Mouse (Mus musculus) CH12.LX (cell line): ENCODE measurements around the gene Fasl.

ENCODE experiments used
- BHLHE40 ChIP-seq: IDR thresholded peaks from 2 replicates; pipeline ENCODE4 v1.6.1; 2011; ENCODE audit warnings: mild to moderate bottlenecking, low read depth, low read length, improper control_type of control experiment
- CHD2 ChIP-seq: IDR thresholded peaks from 2 replicates; pipeline ENCODE4 v1.6.1; 2011; ENCODE audit warnings: low read length, improper control_type of control experiment
- CTCF ChIP-seq, 2 experiments: IDR thresholded peaks in 1 of 2; conservative IDR thresholded peaks in 1 of 2; 2 replicates each; pipeline ENCODE4 v1.5.1; 2011 to 2012; ENCODE audit warnings: low read depth in 2 of 2, low read length in 2 of 2, improper control_type of control experiment in 1 of 2, inconsistent platforms in 1 of 2, mild to moderate bottlenecking in 1 of 2, moderate library complexity in 1 of 2
- E2F4 ChIP-seq: IDR thresholded peaks from 2 replicates; pipeline ENCODE4 v1.6.1; 2011; ENCODE audit warnings: low read depth, low read length, improper control_type of control experiment; ENCODE audit not compliant: insufficient replicate concordance
- MXI1 ChIP-seq: IDR thresholded peaks from 2 replicates; pipeline ENCODE4 v1.6.1; 2011; ENCODE audit warnings: mild to moderate bottlenecking, low read depth, low read length, improper control_type of control experiment
- MYC ChIP-seq: IDR thresholded peaks from 2 replicates; pipeline ENCODE4 v1.6.1; 2011; ENCODE audit warnings: low read depth, mild to moderate bottlenecking, improper control_type of control experiment, low read length
- POLR2A ChIP-seq: IDR thresholded peaks from 2 replicates; pipeline ENCODE4 v1.6.1; 2011; ENCODE audit warnings: low read depth, mild to moderate bottlenecking, improper control_type of control experiment, low read length
- RAD21 ChIP-seq: IDR thresholded peaks from 2 replicates; pipeline ENCODE4 v1.6.1; 2011; ENCODE audit warnings: low read depth, mild to moderate bottlenecking, low read length, improper control_type of control experiment, moderate library complexity
- SMC3 ChIP-seq: IDR thresholded peaks from 2 replicates; pipeline ENCODE4 v1.6.1; 2011; ENCODE audit warnings: low read depth, low read length, improper control_type of control experiment
- USF2 ChIP-seq: conservative IDR thresholded peaks from 2 replicates; pipeline ENCODE4 v1.6.1; 2011; ENCODE audit warnings: low read depth, low read length, improper control_type of control experiment
- ZKSCAN1 ChIP-seq: IDR thresholded peaks from 2 replicates; pipeline ENCODE4 v1.6.1; 2012; ENCODE audit warnings: low read depth, inconsistent platforms, low read length, improper control_type of control experiment, borderline replicate concordance
- ZMIZ1 ChIP-seq: IDR thresholded peaks from 2 replicates; pipeline ENCODE4 v1.6.1; 2012; ENCODE audit warnings: low read depth, mild to moderate bottlenecking, inconsistent platforms, low read length, improper control_type of control experiment

- TF ChIP-seq RAD21, result no peak
- no peak for TF ChIP-seq MXI1
- no peak for TF ChIP-seq CTCF (conservative IDR thresholded peaks at IDR 0.05 in 1 of 2, IDR thresholded peaks at IDR 0.05 in 1 of 2; ENCODE audit: low read depth in 2 of 2, low read length in 2 of 2)
- no peak for TF ChIP-seq E2F4
- no peak for TF ChIP-seq BHLHE40
- TF ChIP-seq MYC, result no peak
- no peak for TF ChIP-seq POLR2A
- no peak for TF ChIP-seq ZKSCAN1
- no peak for TF ChIP-seq USF2
- TF ChIP-seq SMC3, result no peak
- TF ChIP-seq CHD2, result no peak
- TF ChIP-seq ZMIZ1, result no peak
Observed at GRCm38 (mm10) chr1:161746542-161747302, 41.6 kb downstream of the Fasl start.
